Mouse (Mus musculus) myocyte (in vitro differentiated cells): ENCODE measurements around the gene Tmem200a. TPM values are rescaled to one million over a fixed set of nuclear protein-coding genes. Genes with fewer than 3 reads are reported as not detected.

ENCODE experiments used
- H3K27me3 ChIP-seq: one replicate; pipeline ENCODE4 v1.6.1; 2011; ENCODE audit not compliant: control insufficient read depth, insufficient read depth, insufficient read length
- H3K36me3 ChIP-seq: one replicate; pipeline ENCODE4 v1.6.1; 2011; ENCODE audit not compliant: control insufficient read depth, insufficient read depth
- H3K4me2 ChIP-seq: one replicate; pipeline ENCODE4 v1.6.1; 2011; ENCODE audit warnings: low read depth, control low read depth
- H3K4me3 ChIP-seq: one replicate; pipeline ENCODE4 v1.5.1; 2011; ENCODE audit warnings: mild to moderate bottlenecking, control low read depth, moderate library complexity
- H3K79me2 ChIP-seq: one replicate; pipeline ENCODE4 v1.6.1; 2011; ENCODE audit not compliant: control insufficient read depth, insufficient read depth
- H3ac ChIP-seq: one replicate; pipeline ENCODE4 v1.6.1; 2011; ENCODE audit not compliant: control insufficient read depth, insufficient read length
- CEBPB ChIP-seq: IDR thresholded peaks from 2 replicates; pipeline ENCODE4 v1.6.1; 2011; ENCODE audit warnings: mild to moderate bottlenecking, moderate library complexity; ENCODE audit not compliant: poor library complexity, insufficient read depth, severe bottlenecking
- E2F4 ChIP-seq: IDR thresholded peaks from one replicate; pipeline ENCODE4 v1.6.1; 2011; ENCODE audit warnings: mild to moderate bottlenecking, control low read depth, moderate library complexity; ENCODE audit not compliant: insufficient read depth
- MAX ChIP-seq: IDR thresholded peaks from one replicate; pipeline ENCODE4 v1.6.1; 2011; ENCODE audit warnings: low read depth, mild to moderate bottlenecking, control low read depth
- MYOD1 ChIP-seq, 3 experiments: IDR thresholded peaks; one replicate each; pipeline ENCODE4 v1.6.1; 2011; ENCODE audit warnings: control low read depth in 2 of 3, low read depth in 2 of 3, mild to moderate bottlenecking in 2 of 3, moderate library complexity in 1 of 3; ENCODE audit not compliant: insufficient read length in 2 of 3, control insufficient read depth in 1 of 3
- MYOG ChIP-seq, 3 experiments: IDR thresholded peaks; one replicate each; pipeline ENCODE4 v1.6.1; 2011; ENCODE audit warnings: control low read depth in 2 of 3, low read depth in 2 of 3, mild to moderate bottlenecking in 2 of 3; ENCODE audit not compliant: insufficient read length in 2 of 3, control insufficient read depth in 1 of 3, insufficient read depth in 1 of 3
- POLR2A ChIP-seq: IDR thresholded peaks from one replicate; pipeline ENCODE4 v1.6.1; 2011; ENCODE audit warnings: low read depth, mild to moderate bottlenecking, control low read depth, moderate library complexity; ENCODE audit not compliant: insufficient read length
- POLR2AphosphoS2 ChIP-seq: IDR thresholded peaks from one replicate; pipeline ENCODE4 v1.6.1; 2011; ENCODE audit warnings: low read depth, control low read depth; ENCODE audit not compliant: insufficient read length
- REST ChIP-seq: IDR thresholded peaks from one replicate; pipeline ENCODE4 v1.6.1; 2011; ENCODE audit warnings: mild to moderate bottlenecking, control low read depth, moderate library complexity; ENCODE audit not compliant: insufficient read depth, insufficient read length
- SRF ChIP-seq: IDR thresholded peaks from one replicate; pipeline ENCODE4 v1.6.1; 2011; ENCODE audit warnings: low read depth; ENCODE audit not compliant: control insufficient read depth, insufficient read length
- TCF12 ChIP-seq: IDR thresholded peaks from one replicate; pipeline ENCODE4 v1.6.1; 2011; ENCODE audit warnings: mild to moderate bottlenecking, control low read depth; ENCODE audit not compliant: poor library complexity, insufficient read depth, severe bottlenecking
- TCF3 ChIP-seq: IDR thresholded peaks from one replicate; pipeline ENCODE4 v1.6.1; 2011; ENCODE audit warnings: low read depth, control low read depth; ENCODE audit not compliant: insufficient read length
- USF1 ChIP-seq: IDR thresholded peaks from one replicate; pipeline ENCODE4 v1.6.1; 2011; ENCODE audit warnings: low read depth, mild to moderate bottlenecking, control low read depth, moderate library complexity
- polyA plus RNA-seq: library from polyadenylated mRNA; unstranded; fragments of >200 nt; fragmentation: generic; extraction: Trizol; gene quantifications from one replicate; pipeline ENCODE4 v1.2.1, GENCODE M21; 2012; ENCODE audit warnings: missing spikeins

Tmem200a gene
- polyA plus RNA-seq, 1 experiment = 1.4 TPM

- Histone ChIP-seq H3K27me3 (no peaks in the 10 kb centered on the region), H3K79me2 (no peaks in the 10 kb centered on the region), H3ac (no peak overlapping the region), H3K4me3 (no peak overlapping the region), H3K4me2 (peak overlapping the region; percentile 13), H3K36me3 (no peaks in the 10 kb centered on the region)
- TF ChIP-seq TCF12 = no peak
- TF ChIP-seq POLR2AphosphoS2 = no peak
- no peak for TF ChIP-seq POLR2A
- TF ChIP-seq E2F4 = no peak
- TF ChIP-seq REST = no peak
- TF ChIP-seq SRF = no peak
- TF ChIP-seq MYOD1 (IDR thresholded peaks at IDR 0.05; ENCODE audit: control insufficient read depth in 1 of 3, insufficient read length in 2 of 3, low read depth in 2 of 3) = no peak
- TF ChIP-seq MYOG (IDR thresholded peaks at IDR 0.05; ENCODE audit: control insufficient read depth in 1 of 3, insufficient read depth in 1 of 3, insufficient read length in 2 of 3, low read depth in 2 of 3) = no peak
- no peak for TF ChIP-seq USF1
Observed at GRCm38 (mm10) chr10:26063071-26063470, 15.8 kb downstream of the Tmem200a start.

GRCm38 (mm10) chr10:26059662-26060307 is 19.1 kb downstream of the Tmem200a start:
- no peak overlapping the region for H3ac ChIP-seq
- no peaks in the 10 kb centered on the region for H3K79me2 ChIP-seq
- H3K36me3 ChIP-seq = no peaks in the 10 kb centered on the region
- H3K27me3 ChIP-seq = no peaks in the 10 kb centered on the region
- TF ChIP-seq TCF3 = no peak
- TF ChIP-seq REST = no peak
- no peak for TF ChIP-seq TCF12
- TF ChIP-seq POLR2AphosphoS2 = no peak
- TF ChIP-seq CEBPB = no peak
- TF ChIP-seq MAX = no peak
- no peak for TF ChIP-seq SRF
- no peak for TF ChIP-seq E2F4
- TF ChIP-seq MYOD1 (IDR thresholded peaks at IDR 0.05; ENCODE audit: control insufficient read depth in 1 of 3, insufficient read length in 2 of 3, low read depth in 2 of 3) = no peak
- H3K4me3 ChIP-seq = no peak overlapping the region
- no peak overlapping the region for H3K4me2 ChIP-seq

GRCm38 (mm10) chr10:26051177-26051576 is 27.7 kb downstream of the Tmem200a start:
- Histone ChIP-seq H3K4me3 (no peak overlapping the region), H3K4me2 (no peak overlapping the region), H3K79me2 (no peaks in the 10 kb centered on the region), H3K27me3 (no peaks in the 10 kb centered on the region), H3K36me3 (no peaks in the 10 kb centered on the region), H3ac (no peak overlapping the region)
- TF ChIP-seq SRF (no peak), E2F4 (no peak), MYOD1 (IDR thresholded peaks at IDR 0.05; ENCODE audit: control insufficient read depth in 1 of 3, insufficient read length in 2 of 3, low read depth in 2 of 3) (no peak), TCF12 (no peak), TCF3 (no peak), USF1 (no peak)

- no peaks in the 10 kb centered on the region for H3K27me3 ChIP-seq
Observed at GRCm38 (mm10) chr10:26034931-26035330, 43.9 kb downstream of the Tmem200a start.

GRCm38 (mm10) chr10:26018740-26019139 is 60.1 kb downstream of the Tmem200a start:
- no peak for TF ChIP-seq MYOG (IDR thresholded peaks at IDR 0.05; ENCODE audit: control insufficient read depth in 1 of 3, insufficient read depth in 1 of 3, insufficient read length in 2 of 3, low read depth in 2 of 3)
- TF ChIP-seq E2F4 = no peak
- no peak for TF ChIP-seq CEBPB
- no peak for TF ChIP-seq MAX
- no peak for TF ChIP-seq MYOD1 (IDR thresholded peaks at IDR 0.05; ENCODE audit: control insufficient read depth in 1 of 3, insufficient read length in 2 of 3, low read depth in 2 of 3)
- TF ChIP-seq POLR2AphosphoS2 = no peak
- no peak for TF ChIP-seq TCF3
- no peak for TF ChIP-seq SRF
- TF ChIP-seq POLR2A = no peak
- TF ChIP-seq USF1 = no peak
- H3ac ChIP-seq = no peak overlapping the region
- no peaks in the 10 kb centered on the region for H3K27me3 ChIP-seq
- H3K4me2 ChIP-seq = no peak overlapping the region
- no peaks in the 10 kb centered on the region for H3K36me3 ChIP-seq
- no peaks in the 10 kb centered on the region for H3K79me2 ChIP-seq
- H3K4me3 ChIP-seq = no peak overlapping the region

More at GRCm38 (mm10) chr10:26034931-26035330, 43.9 kb downstream of the Tmem200a start:
- H3K79me2 ChIP-seq = no peaks in the 10 kb centered on the region
- H3K36me3 ChIP-seq = peaks cover 5% of the 10 kb centered on the region
- H3ac ChIP-seq = no peak overlapping the region
- no peak overlapping the region for H3K4me3 ChIP-seq
- H3K4me2 ChIP-seq = no peak overlapping the region
- no peak for TF ChIP-seq TCF3
- no peak for TF ChIP-seq MYOG (IDR thresholded peaks at IDR 0.05; ENCODE audit: control insufficient read depth in 1 of 3, insufficient read depth in 1 of 3, insufficient read length in 2 of 3, low read depth in 2 of 3)
- TF ChIP-seq MAX = no peak
- no peak for TF ChIP-seq POLR2AphosphoS2
- TF ChIP-seq CEBPB = no peak
- no peak for TF ChIP-seq POLR2A
- no peak for TF ChIP-seq SRF
- no peak for TF ChIP-seq REST
- no peak for TF ChIP-seq MYOD1 (IDR thresholded peaks at IDR 0.05; ENCODE audit: control insufficient read depth in 1 of 3, insufficient read length in 2 of 3, low read depth in 2 of 3)
- no peak for TF ChIP-seq USF1
- no peak for TF ChIP-seq E2F4
- TF ChIP-seq TCF12 = no peak
